ENCODE assay signal across 26 mouse cellular contexts in genomic region chr4:45829907-45830759, GRCm38 (mm10). TPM values are rescaled to one million over a fixed set of nuclear protein-coding genes. Genes with fewer than 3 reads are reported as not detected.
DNase-seq lines count a peak whose midpoint lies in the region; ATAC-seq and TF ChIP-seq lines count a peak whose summit lies in the region.
"Had no signal": no experiment of that assay in that cellular context is flagged by ENCODE, and none has a peak within 500 bp of the region (broad histone marks: within the 10 kb centered on the region; RNA-seq: fewer than 3 reads in every experiment).

No protein-coding gene starts in this region.

- WGBS in embryonic facial prominence, embryonic 11.5 days: 51% methylated on average over 13 of the region's 13 CpGs
- 7% methylated on average over 13 of the region's 13 CpGs for whole genome bisulfite sequencing in forebrain, embryonic 15.5 days
- WGBS in hindbrain, embryonic 16.5 days: 23% methylated on average over 13 of the region's 13 CpGs
- 20% methylated on average over 13 of the region's 13 CpGs for WGBS in midbrain, postnatal 0 days

- peaks cover 7% of the 10 kb centered on the region for H3K4me1 ChIP-seq in embryonic facial prominence, embryonic 11.5 days (ENCODE audit: control insufficient read depth, insufficient read depth, low read length)
- H3K4me1 ChIP-seq in forebrain, embryonic 15.5 days: peaks cover 48% of the 10 kb centered on the region
- H3K4me1 ChIP-seq in hindbrain, embryonic 16.5 days (ENCODE audit: control insufficient read depth, insufficient read depth, low read depth, low read length): peaks cover 18% of the 10 kb centered on the region
- H3K4me1 ChIP-seq in midbrain, postnatal 0 days (ENCODE audit: insufficient read depth, low read length): peaks cover 16% of the 10 kb centered on the region

- no peak for ATAC-seq in embryonic facial prominence, embryonic 11.5 days (replicated peaks; ENCODE audit: insufficient number of reproducible peaks, low FRiP score, low TSS enrichment, low read depth)
- ATAC-seq in forebrain, embryonic 15.5 days (replicated peaks): peak; percentile 17; the same call in 1 of the 2 replicates
- no peak for ATAC-seq in hindbrain, embryonic 16.5 days
- ATAC-seq in midbrain, postnatal 0 days (ENCODE audit: low FRiP score): no peak
- ATAC-seq in erythroid progenitor cell, adult 5-6 weeks (replicated peaks; ENCODE audit: low FRiP score, poor library complexity, severe bottlenecking): no peak
- ATAC-seq: activated CD4-positive, CD25-positive, alpha-beta regulatory T cell, adult 4 months; intestine, embryonic 15.5 days; Patski had no signal

- TF ChIP-seq CTCF in midbrain, postnatal 0 days (IDR thresholded peaks at IDR 0.05): no peak

- no peak overlapping the region for H3K4me3 ChIP-seq in embryonic facial prominence, embryonic 11.5 days (ENCODE audit: low read depth, low read length)
- H3K4me3 ChIP-seq in forebrain, embryonic 15.5 days: no peak overlapping the region
- H3K4me3 ChIP-seq in hindbrain, embryonic 16.5 days (ENCODE audit: low read length): no peak overlapping the region
- no peak overlapping the region for H3K4me3 ChIP-seq in midbrain, postnatal 0 days (ENCODE audit: low read depth, low read length)
- H3K4me3 ChIP-seq: heart, embryonic 10.5 days; intestine, embryonic 15.5 days; kidney, embryonic 15.5 days; limb, embryonic 10.5 days had no signal

- H3K36me3 ChIP-seq in embryonic facial prominence, embryonic 11.5 days (replicated peaks; ENCODE audit: control insufficient read depth, insufficient read depth, low read depth, low read length): no peaks in the 10 kb centered on the region
- no peaks in the 10 kb centered on the region for H3K36me3 ChIP-seq in forebrain, embryonic 15.5 days
- no peaks in the 10 kb centered on the region for H3K36me3 ChIP-seq in hindbrain, embryonic 16.5 days (ENCODE audit: control insufficient read depth, insufficient read depth, low read length)
- no peaks in the 10 kb centered on the region for H3K36me3 ChIP-seq in midbrain, postnatal 0 days (ENCODE audit: insufficient read depth, low read length)
- H3K36me3 ChIP-seq: heart, embryonic 10.5 days; intestine, embryonic 15.5 days; kidney, embryonic 15.5 days; limb, embryonic 10.5 days had no signal

- no peaks in the 10 kb centered on the region for H3K9me3 ChIP-seq in embryonic facial prominence, embryonic 11.5 days (replicated peaks; ENCODE audit: control insufficient read depth, low read length)
- H3K9me3 ChIP-seq in forebrain, embryonic 15.5 days: no peaks in the 10 kb centered on the region
- H3K9me3 ChIP-seq in hindbrain, embryonic 16.5 days (ENCODE audit: control insufficient read depth, low read length): no peaks in the 10 kb centered on the region
- H3K9me3 ChIP-seq in midbrain, postnatal 0 days (ENCODE audit: low read length): no peaks in the 10 kb centered on the region
- H3K9me3 ChIP-seq: heart, embryonic 10.5 days; intestine, embryonic 15.5 days; kidney, embryonic 15.5 days; limb, embryonic 10.5 days had no signal

- H3K27me3 ChIP-seq in embryonic facial prominence, embryonic 11.5 days (ENCODE audit: control insufficient read depth, insufficient read depth, low read length): peaks cover 34% of the 10 kb centered on the region
- H3K27me3 ChIP-seq in forebrain, embryonic 15.5 days: no peaks in the 10 kb centered on the region
- peaks cover 6% of the 10 kb centered on the region for H3K27me3 ChIP-seq in hindbrain, embryonic 16.5 days (replicated peaks; ENCODE audit: control insufficient read depth, insufficient read depth, low read length)
- H3K27me3 ChIP-seq in midbrain, postnatal 0 days (ENCODE audit: insufficient read depth, low read length): peaks cover 6% of the 10 kb centered on the region; the same call in 1 of the 2 replicates

- H3K9ac ChIP-seq in embryonic facial prominence, embryonic 11.5 days (replicated peaks; ENCODE audit: low read length): no peak overlapping the region
- peak overlapping the region; percentile 34 for H3K9ac ChIP-seq in forebrain, embryonic 15.5 days (replicated peaks)
- peak overlapping the region; percentile 7; the same call in 1 of the 2 replicates for H3K9ac ChIP-seq in hindbrain, embryonic 16.5 days (ENCODE audit: low read depth, low read length)
- no peak overlapping the region for H3K9ac ChIP-seq in midbrain, postnatal 0 days (replicated peaks; ENCODE audit: low read length, poor library complexity, severe bottlenecking)
- H3K9ac ChIP-seq: intestine, embryonic 15.5 days; kidney, embryonic 15.5 days had no signal

- H3K4me2 ChIP-seq in embryonic facial prominence, embryonic 11.5 days (ENCODE audit: low read depth, low read length): no peak overlapping the region
- H3K4me2 ChIP-seq in forebrain, embryonic 15.5 days (replicated peaks): no peak overlapping the region
- no peak overlapping the region for H3K4me2 ChIP-seq in hindbrain, embryonic 16.5 days (ENCODE audit: low read length)
- no peak overlapping the region for H3K4me2 ChIP-seq in midbrain, postnatal 0 days (ENCODE audit: low read depth, low read length, poor library complexity, severe bottlenecking)
- H3K4me2 ChIP-seq: intestine, embryonic 15.5 days; kidney, embryonic 15.5 days; liver, embryonic 11.5 days had no signal

- peak; percentile 26 for DNase-seq in embryonic facial prominence, embryonic 11.5 days (ENCODE audit: low spot score)
- DNase-seq in midbrain, postnatal 0 days (ENCODE audit: low spot score): no peak
- DNase-seq in right cerebral cortex, postnatal 36 days (ENCODE audit: low spot score in 2 of 2): no peak
- DNase-seq in retina, embryonic 14.5 days (ENCODE audit: low spot score): no peak
- no peak for DNase-seq in layer of hippocampus, adult 9-10 months (ENCODE audit: low spot score)
- DNase-seq: adrenal gland, postnatal 25 days; B cell, adult 2 months; cerebellum, adult 2 months; heart, postnatal 14 days; layer of hippocampus, postnatal 36 days; lung, adult 2 months; lung, postnatal 4 days had no signal

- no peak overlapping the region for H3K27ac ChIP-seq in embryonic facial prominence, embryonic 11.5 days (replicated peaks; ENCODE audit: low read depth, low read length)
- peak overlapping the region; percentile 80 for H3K27ac ChIP-seq in forebrain, embryonic 15.5 days (replicated peaks)
- no peak overlapping the region; the same call in 1 of the 2 replicates for H3K27ac ChIP-seq in hindbrain, embryonic 16.5 days (ENCODE audit: low read depth, low read length)
- H3K27ac ChIP-seq in midbrain, postnatal 0 days (ENCODE audit: low read depth, low read length): peak overlapping the region; percentile 49; the same call in 1 of the 2 replicates
- H3K27ac ChIP-seq: heart, embryonic 10.5 days; intestine, embryonic 15.5 days; kidney, embryonic 15.5 days; limb, embryonic 10.5 days had no signal

RNA-seq across cellular contexts. Expression of gene Igfbpl1, which starts 3.4 kb away (rescaled TPM):
- 10.0 and 13.4 TPM in 2 replicates for polyA plus RNA-seq in embryonic facial prominence, embryonic 11.5 days (2014; fragmentation: Nextera tagmentation; extraction: Ambion mirVana)
- polyA plus RNA-seq in forebrain, embryonic 15.5 days (2015; fragmentation: Nextera tagmentation; extraction: Ambion mirVana): 114 and 126 TPM in 2 replicates
- polyA plus RNA-seq in hindbrain, embryonic 16.5 days (2015; fragmentation: Nextera tagmentation; extraction: Ambion mirVana): 20.2 and 27.3 TPM in 2 replicates
- 36.5 and 51.6 TPM in 2 replicates for total RNA-seq in midbrain, postnatal 0 days (2014; rRNA removed)
- 8.5 and 10.3 TPM in 2 replicates for polyA plus RNA-seq in midbrain, postnatal 0 days (2015; fragmentation: Nextera tagmentation; extraction: Ambion mirVana)
- total RNA-seq in erythroid progenitor cell, adult 5-6 weeks (2015; ENCODE audit: low replicate concordance): not detected in 2 replicates
- not detected in 2 replicates for total RNA-seq in erythroid progenitor cell, adult 5-6 weeks (2017; ENCODE audit: low replicate concordance)
- total RNA-seq: adrenal gland, postnatal 25 days; gastrocnemius, postnatal 4 days; monocyte, adult 5-6 weeks had no signal
- polyA plus RNA-seq: activated CD4-positive, CD25-positive, alpha-beta regulatory T cell, adult 4 months; Patski; spleen, adult 2 months had no signal

RNA-seq across cellular contexts. Expression of gene Stra6l, which starts 18.3 kb away (rescaled TPM):
- polyA plus RNA-seq in embryonic facial prominence, embryonic 11.5 days (2014; fragmentation: Nextera tagmentation; extraction: Ambion mirVana): 0.13 and 0.14 TPM in 2 replicates
- polyA plus RNA-seq in forebrain, embryonic 15.5 days (2015; fragmentation: Nextera tagmentation; extraction: Ambion mirVana): 1.5 and 1.6 TPM in 2 replicates
- polyA plus RNA-seq in hindbrain, embryonic 16.5 days (2015; fragmentation: Nextera tagmentation; extraction: Ambion mirVana): 0.29 and 0.36 TPM in 2 replicates
- total RNA-seq in midbrain, postnatal 0 days (2014; rRNA removed): 0.71 and 1.4 TPM in 2 replicates
- 0.46 and 0.56 TPM in 2 replicates for polyA plus RNA-seq in midbrain, postnatal 0 days (2015; fragmentation: Nextera tagmentation; extraction: Ambion mirVana)
- not detected in 2 replicates for total RNA-seq in erythroid progenitor cell, adult 5-6 weeks (2015; ENCODE audit: low replicate concordance)
- total RNA-seq in erythroid progenitor cell, adult 5-6 weeks (2017; ENCODE audit: low replicate concordance): not detected in 2 replicates
- total RNA-seq: heart, postnatal 14 days; layer of hippocampus, postnatal 36 days had no signal

RNA-seq across cellular contexts. Expression of gene Aldh1b1, which starts 31.3 kb away (rescaled TPM):
- 2.0 and 2.3 TPM in 2 replicates for polyA plus RNA-seq in embryonic facial prominence, embryonic 11.5 days (2014; fragmentation: Nextera tagmentation; extraction: Ambion mirVana)
- 25.7 and 27.4 TPM in 2 replicates for polyA plus RNA-seq in forebrain, embryonic 15.5 days (2015; fragmentation: Nextera tagmentation; extraction: Ambion mirVana)
- polyA plus RNA-seq in hindbrain, embryonic 16.5 days (2015; fragmentation: Nextera tagmentation; extraction: Ambion mirVana): 20.8 and 22.5 TPM in 2 replicates
- 17.6 and 20.3 TPM in 2 replicates for total RNA-seq in midbrain, postnatal 0 days (2014; rRNA removed)
- polyA plus RNA-seq in midbrain, postnatal 0 days (2015; fragmentation: Nextera tagmentation; extraction: Ambion mirVana): 22.6 and 23.6 TPM in 2 replicates
- not detected in 2 replicates for total RNA-seq in erythroid progenitor cell, adult 5-6 weeks (2015; ENCODE audit: low replicate concordance)
- 1.7 and 3.5 TPM in 2 replicates for total RNA-seq in erythroid progenitor cell, adult 5-6 weeks (2017; ENCODE audit: low replicate concordance)

RNA-seq across cellular contexts. Expression of gene Ccdc180, which starts 60.0 kb away (rescaled TPM):
- polyA plus RNA-seq in embryonic facial prominence, embryonic 11.5 days (2014; fragmentation: Nextera tagmentation; extraction: Ambion mirVana): not detected in 2 replicates
- 0.27 and 0.59 TPM in 2 replicates for polyA plus RNA-seq in forebrain, embryonic 15.5 days (2015; fragmentation: Nextera tagmentation; extraction: Ambion mirVana)
- polyA plus RNA-seq in hindbrain, embryonic 16.5 days (2015; fragmentation: Nextera tagmentation; extraction: Ambion mirVana): 0.26 and 0.57 TPM in 2 replicates
- total RNA-seq in midbrain, postnatal 0 days (2014; rRNA removed): 0.27 and 0.52 TPM in 2 replicates
- 0.27 and 0.48 TPM in 2 replicates for polyA plus RNA-seq in midbrain, postnatal 0 days (2015; fragmentation: Nextera tagmentation; extraction: Ambion mirVana)
- not detected in 2 replicates for total RNA-seq in erythroid progenitor cell, adult 5-6 weeks (2015; ENCODE audit: low replicate concordance)
- 0.23 TPM in 1 of 2 replicates, not detected in the other for total RNA-seq in erythroid progenitor cell, adult 5-6 weeks (2017; ENCODE audit: low replicate concordance)
- total RNA-seq: gastrocnemius, postnatal 4 days; monocyte, adult 5-6 weeks had no signal
- polyA plus RNA-seq: large intestine, adult 2 months; limb, embryonic 10.5 days; Patski; spleen, adult 2 months had no signal

Comparison
In these comparisons a context has a peak if more than half of its experiments do, and no peak if none do; other contexts are left out.
1. H3K27ac ChIP-seq: peak in forebrain, embryonic 15.5 days (single experiment) and midbrain, postnatal 0 days (single experiment); none in embryonic facial prominence, embryonic 11.5 days (single experiment) and hindbrain, embryonic 16.5 days (single experiment).
2. H3K9ac ChIP-seq: peak in forebrain, embryonic 15.5 days (single experiment) and hindbrain, embryonic 16.5 days (single experiment); none in embryonic facial prominence, embryonic 11.5 days (single experiment) and midbrain, postnatal 0 days (single experiment).